Mouse (Mus musculus) midbrain, embryonic 11.5 days (tissue): ENCODE data around the gene Brpf1. TPM values are rescaled to one million over a fixed set of nuclear protein-coding genes. Genes with fewer than 3 reads are reported as not detected.
A peak's percentile ranks its signal among the peaks of the same experiment; 100 is the strongest.

Source experiments
- ATAC-seq: fragments of 200-750 bp; cut with Nextera tagmentation; 2 replicates; pipeline ENCODE4 v1.8.0; 2017; ENCODE audit warnings: moderate TSS enrichment, moderate library complexity; ENCODE audit not compliant: low FRiP score
- DNase-seq: peaks from one replicate; pipeline ENCODE4 v3.0.0; 2015; ENCODE audit warnings: low spot score; ENCODE audit errors: missing footprints
- H3K27ac ChIP-seq: fragments of 300-500 bp; sonication (generic); 2 replicates; pipeline ENCODE4 v1.5.1; 2014; ENCODE audit warnings: low read depth, low read length
- H3K27me3 ChIP-seq: fragments of 300-500 bp; sonication (generic); 2 replicates; pipeline ENCODE4 v1.6.1; 2014; ENCODE audit warnings: mild to moderate bottlenecking, low read length, moderate library complexity, mixed read lengths; ENCODE audit not compliant: control insufficient read depth, insufficient read depth
- H3K36me3 ChIP-seq: fragments of 300-500 bp; sonication (generic); 2 replicates; pipeline ENCODE4 v1.6.1; 2014; ENCODE audit warnings: mild to moderate bottlenecking, low read length, moderate library complexity, mixed read lengths; ENCODE audit not compliant: control insufficient read depth, insufficient read depth
- H3K4me1 ChIP-seq: fragments of 300-500 bp; sonication (generic); 2 replicates; pipeline ENCODE4 v1.6.1; 2014; ENCODE audit warnings: low read length; ENCODE audit not compliant: control insufficient read depth, insufficient read depth
- H3K4me2 ChIP-seq: fragments of 300-500 bp; sonication (generic); 2 replicates; pipeline ENCODE4 v1.6.1; 2014; ENCODE audit warnings: mild to moderate bottlenecking, moderate library complexity
- H3K4me3 ChIP-seq: fragments of 300-500 bp; sonication (generic); 2 replicates; pipeline ENCODE4 v1.5.1; 2014; ENCODE audit warnings: low read depth, low read length
- H3K9ac ChIP-seq: fragments of 300-500 bp; sonication (generic); 2 replicates; pipeline ENCODE4 v1.6.1; 2014; ENCODE audit warnings: low read length
- H3K9me3 ChIP-seq: fragments of 300-500 bp; sonication (generic); 2 replicates; pipeline ENCODE4 v1.6.1; 2016; ENCODE audit warnings: low read length; ENCODE audit not compliant: control insufficient read depth
- WGBS: fragments of 180-500 bp; shearing (Covaris S2); extraction: QIAGEN DNeasy Blood & Tissue Kit; methylation state at CpG from one replicate; pipeline ENCODE4 v1.1.7; 2014; 5-methylcytosine and 5-hydroxymethylcytosine counted together
- polyA plus RNA-seq: library from polyadenylated mRNA; unstranded; fragments of >200 nt; fragmentation: Nextera tagmentation; extraction: Ambion mirVana; gene quantifications from 2 replicates; pipeline ENCODE4 v1.2.1, GENCODE M21; 2014

Gene Brpf1
- polyA plus RNA-seq, 1 experiment from 2014 or later, result 22.8 TPM

DNA sequence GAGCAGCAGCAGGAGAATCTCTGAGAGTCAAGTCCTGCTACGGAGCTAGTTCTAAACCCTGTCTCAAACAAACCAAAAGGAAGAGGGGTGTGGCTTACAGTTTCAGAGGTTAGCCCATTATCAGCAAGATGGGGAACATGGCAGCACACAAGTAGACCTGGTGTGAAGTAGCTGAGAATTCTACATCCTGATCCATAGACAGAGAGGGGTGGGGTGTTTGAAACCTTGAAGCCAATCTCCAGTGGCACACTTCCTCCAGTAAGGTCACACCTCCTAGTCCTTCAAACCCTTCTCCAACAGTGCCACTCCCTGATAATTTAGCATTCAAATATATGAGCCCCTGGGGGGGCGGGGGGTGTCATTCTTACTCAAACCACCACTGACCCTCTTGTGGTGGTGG, 10.9 kb upstream of the Brpf1 start:
- no peak for ATAC-seq
- WGBS, result 87% methylated on average over 2 of the region's 2 CpGs
- no peaks in the 10 kb centered on the region for H3K27me3 ChIP-seq

DNA sequence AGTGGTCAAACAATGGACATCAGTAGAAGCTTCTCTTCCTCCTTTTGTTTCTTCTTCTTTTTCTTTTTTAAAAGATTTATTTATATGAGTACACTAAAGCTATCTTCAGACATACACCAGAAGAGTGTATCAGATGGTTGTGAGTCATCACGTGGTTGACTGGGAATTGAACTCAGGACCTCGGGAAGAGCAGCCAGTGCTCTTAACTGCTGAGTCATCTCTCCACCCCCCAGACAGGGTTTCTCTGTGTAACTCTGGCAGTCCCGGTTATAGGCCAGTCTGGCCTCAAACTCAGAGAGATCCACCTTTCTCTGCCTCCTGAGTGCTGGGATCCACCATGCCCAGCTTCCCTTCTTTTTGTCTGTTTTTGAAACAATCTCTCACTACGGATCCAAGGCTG, 10.3 kb upstream of the Brpf1 start:
- Histone ChIP-seq H3K9ac (no peak overlapping the region), H3K9me3 (no peaks in the 10 kb centered on the region), H3K4me3 (no peak overlapping the region), H3K4me1 (no peaks in the 10 kb centered on the region), H3K27me3 (no peaks in the 10 kb centered on the region), H3K4me2 (no peak overlapping the region), H3K36me3 (no peaks in the 10 kb centered on the region), H3K27ac (no peak overlapping the region)
- no peak for ATAC-seq
- no peak for DNase-seq
- WGBS, result 78% methylated on average over 4 of the region's 4 CpGs

More for the DNA sequence above, 10.9 kb upstream of the Brpf1 start:
- no peak for DNase-seq
- Histone ChIP-seq H3K4me1 (no peaks in the 10 kb centered on the region), H3K27ac (no peak overlapping the region), H3K9ac (no peak overlapping the region), H3K9me3 (no peaks in the 10 kb centered on the region), H3K4me2 (no peak overlapping the region), H3K36me3 (no peaks in the 10 kb centered on the region), H3K4me3 (no peak overlapping the region)

DNA sequence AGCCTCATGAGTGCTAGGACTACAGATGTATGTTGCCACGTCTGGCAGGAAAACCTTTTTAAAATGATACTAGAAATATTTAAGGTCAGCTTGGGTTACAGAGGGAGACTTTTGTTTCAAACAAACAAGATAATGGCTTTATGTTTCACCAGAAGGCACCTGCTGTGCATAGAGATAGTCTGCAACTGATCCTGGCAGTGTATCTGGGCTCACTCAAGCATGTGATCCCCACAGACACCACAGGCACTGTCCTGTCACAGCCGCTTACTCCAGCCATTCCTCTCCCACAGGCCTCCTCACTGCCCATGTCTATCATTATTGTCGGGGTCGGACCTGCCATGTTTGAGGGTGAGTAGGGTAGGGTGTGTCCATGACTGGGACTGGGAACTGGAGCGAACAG, 5.6 kb upstream of the Brpf1 start:
- no peak overlapping the region for H3K4me2 ChIP-seq
- H3K27me3 ChIP-seq, result no peaks in the 10 kb centered on the region
- WGBS, result 80% methylated on average over 5 of the region's 5 CpGs
- H3K4me3 ChIP-seq, result no peak overlapping the region
- DNase-seq (no peak), ATAC-seq (no peak)
- no peaks in the 10 kb centered on the region for H3K9me3 ChIP-seq
- no peak overlapping the region for H3K27ac ChIP-seq
- H3K36me3 ChIP-seq, result no peaks in the 10 kb centered on the region
- no peak overlapping the region for H3K9ac ChIP-seq
- H3K4me1 ChIP-seq, result peaks cover 4% of the 10 kb centered on the region

DNA sequence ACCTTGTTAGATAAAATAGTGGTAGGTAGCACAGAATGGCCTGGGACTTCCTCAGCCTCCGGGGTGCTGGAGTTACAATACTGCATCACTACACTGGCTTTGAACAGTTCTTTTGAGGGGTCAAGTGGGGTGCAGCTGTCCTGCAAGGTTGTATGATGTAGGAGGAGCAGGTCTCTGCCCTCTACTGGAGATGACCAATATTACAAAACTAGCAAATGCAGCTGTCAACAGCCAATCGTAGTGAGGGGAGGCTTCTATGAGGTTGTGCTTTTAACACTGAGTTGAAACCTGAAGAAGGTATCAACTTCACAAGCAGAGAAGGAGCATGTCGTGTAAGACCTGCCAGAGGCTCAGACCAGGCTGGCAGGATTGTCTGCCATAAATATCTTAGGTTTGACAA, 4.7 kb upstream of the Brpf1 start:
- H3K9me3 ChIP-seq, result no peaks in the 10 kb centered on the region
- no peaks in the 10 kb centered on the region for H3K36me3 ChIP-seq
- H3K4me3 ChIP-seq, result no peak overlapping the region
- peaks cover 4% of the 10 kb centered on the region for H3K4me1 ChIP-seq
- H3K4me2 ChIP-seq, result no peak overlapping the region
- ATAC-seq (no peak), DNase-seq (no peak)
- 31% methylated on average over 3 of the region's 3 CpGs for WGBS
- no peak overlapping the region for H3K9ac ChIP-seq
- H3K27ac ChIP-seq, result no peak overlapping the region
- no peaks in the 10 kb centered on the region for H3K27me3 ChIP-seq

DNA sequence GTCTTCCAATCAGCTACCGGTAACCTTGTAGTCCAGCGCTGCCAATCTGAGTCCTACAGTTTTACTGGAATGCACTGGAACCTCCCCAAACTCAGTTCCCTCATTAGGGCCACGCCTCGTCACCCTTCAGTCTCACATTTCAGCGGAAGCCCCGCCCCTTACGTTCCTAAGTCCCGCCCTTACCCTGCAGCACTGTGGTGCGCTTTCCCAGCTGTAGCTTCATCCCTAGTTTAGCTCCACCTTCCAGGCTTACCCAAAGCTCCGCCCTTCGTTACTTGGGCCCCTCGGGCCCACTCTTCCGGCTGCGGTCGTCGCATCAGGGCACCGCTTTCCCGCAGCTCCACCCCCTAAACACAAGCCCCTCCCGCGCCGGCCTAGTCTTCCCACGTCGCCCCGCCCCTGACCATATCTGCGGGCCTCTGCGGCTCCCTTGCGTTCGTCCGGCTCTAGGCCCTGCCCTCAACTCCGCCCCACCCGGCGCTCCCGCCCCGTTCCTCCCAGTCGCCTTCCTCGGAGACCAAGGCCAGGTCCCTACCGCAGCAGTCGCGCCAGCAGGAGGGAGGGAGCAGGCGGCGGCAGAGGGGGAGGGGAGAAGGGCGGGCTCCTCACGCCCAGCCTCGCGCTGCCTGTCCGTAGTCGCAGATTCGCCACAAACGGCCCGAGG, 483 bp upstream of the Brpf1 start:
- H3K9me3 ChIP-seq, result no peaks in the 10 kb centered on the region
- WGBS, result 1% methylated on average over 48 of the region's 50 CpGs
- peaks cover 15% of the 10 kb centered on the region for H3K4me1 ChIP-seq
- no peaks in the 10 kb centered on the region for H3K27me3 ChIP-seq
- H3K4me3 ChIP-seq, result peak overlapping the region; percentile 97
- DNase-seq (peak; percentile 99), ATAC-seq (peak; percentile 98)
- peak overlapping the region; percentile 93 for H3K9ac ChIP-seq
- H3K36me3 ChIP-seq, result peaks cover 3% of the 10 kb centered on the region; the same call in 1 of the 2 replicates
- H3K4me2 ChIP-seq, result peak overlapping the region; percentile 98
- H3K27ac ChIP-seq, result peak overlapping the region; percentile 96

DNA sequence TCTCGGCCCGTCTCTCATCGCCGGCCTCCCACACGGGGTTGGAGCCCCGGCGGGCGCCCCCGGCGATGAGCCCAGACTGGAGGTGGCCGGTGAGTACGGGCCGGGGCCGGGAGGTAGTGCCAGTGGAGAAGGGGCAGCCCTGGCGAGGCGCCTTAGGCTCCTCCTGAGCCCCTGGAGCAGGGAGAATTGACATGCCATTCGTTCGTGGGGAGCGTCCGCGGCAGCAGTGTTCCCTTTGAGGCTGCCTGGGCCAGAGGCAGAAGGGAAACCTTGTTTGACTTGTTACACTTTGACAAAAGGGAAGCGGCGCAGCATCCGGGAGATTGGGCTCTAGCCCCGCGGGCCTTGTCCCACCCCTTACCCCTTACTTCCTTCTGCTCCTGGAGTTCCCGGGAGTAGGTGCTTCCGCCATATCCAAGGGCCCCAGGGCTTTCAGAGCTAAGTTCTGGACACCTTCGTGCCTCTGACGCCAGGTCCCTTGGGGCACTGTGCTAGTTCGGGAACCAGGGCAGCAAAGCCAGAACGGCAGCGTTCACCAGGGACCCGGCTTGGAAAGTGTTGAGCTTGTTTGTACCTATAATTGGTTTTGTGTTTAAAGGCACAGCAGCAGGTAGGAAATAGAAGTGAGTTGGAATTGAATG, 664 bp downstream of the Brpf1 start:
- peak overlapping the region; percentile 93 for H3K9ac ChIP-seq
- ATAC-seq (peak; percentile 0; the same call in 1 of the 2 replicates), DNase-seq (peak; percentile 94)
- peak overlapping the region; percentile 97 for H3K4me3 ChIP-seq
- no peaks in the 10 kb centered on the region for H3K27me3 ChIP-seq
- peaks cover 3% of the 10 kb centered on the region; the same call in 1 of the 2 replicates for H3K36me3 ChIP-seq
- peak overlapping the region; percentile 98 for H3K4me2 ChIP-seq
- peaks cover 15% of the 10 kb centered on the region for H3K4me1 ChIP-seq
- no peaks in the 10 kb centered on the region for H3K9me3 ChIP-seq
- WGBS, result under 1% methylated on average over 34 of the region's 34 CpGs
- peak overlapping the region; percentile 96 for H3K27ac ChIP-seq

DNA sequence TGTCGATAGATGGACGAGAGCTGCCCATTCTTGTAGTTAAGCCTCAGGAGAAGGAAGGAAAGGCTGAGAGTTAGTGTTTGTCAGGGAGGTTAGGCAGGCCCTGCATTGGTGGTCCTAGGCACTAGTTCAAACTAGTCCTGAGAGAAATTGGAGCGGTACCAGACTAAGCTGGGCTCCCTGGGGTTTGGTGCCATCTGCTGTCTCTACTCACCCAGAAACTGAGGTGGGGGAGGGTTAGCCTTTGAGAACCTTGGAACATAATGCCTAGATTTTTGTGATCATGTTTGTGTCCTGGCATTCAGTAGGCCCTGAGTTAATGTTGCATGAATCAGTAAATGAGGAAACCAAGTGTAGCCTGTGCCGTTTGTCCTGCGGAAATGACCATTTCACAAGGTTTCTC, 1.2 kb downstream of the Brpf1 start:
- H3K4me1 ChIP-seq, result peaks cover 15% of the 10 kb centered on the region
- no peaks in the 10 kb centered on the region for H3K9me3 ChIP-seq
- H3K27ac ChIP-seq, result no peak overlapping the region
- peaks cover 3% of the 10 kb centered on the region; the same call in 1 of the 2 replicates for H3K36me3 ChIP-seq
- DNase-seq (no peak), ATAC-seq (no peak)
- no peaks in the 10 kb centered on the region for H3K27me3 ChIP-seq
- H3K4me2 ChIP-seq, result peak overlapping the region; percentile 98
- WGBS, result 40% methylated on average over 5 of the region's 5 CpGs
- H3K9ac ChIP-seq, result peak overlapping the region; percentile 93
- H3K4me3 ChIP-seq, result peak overlapping the region; percentile 97

DNA sequence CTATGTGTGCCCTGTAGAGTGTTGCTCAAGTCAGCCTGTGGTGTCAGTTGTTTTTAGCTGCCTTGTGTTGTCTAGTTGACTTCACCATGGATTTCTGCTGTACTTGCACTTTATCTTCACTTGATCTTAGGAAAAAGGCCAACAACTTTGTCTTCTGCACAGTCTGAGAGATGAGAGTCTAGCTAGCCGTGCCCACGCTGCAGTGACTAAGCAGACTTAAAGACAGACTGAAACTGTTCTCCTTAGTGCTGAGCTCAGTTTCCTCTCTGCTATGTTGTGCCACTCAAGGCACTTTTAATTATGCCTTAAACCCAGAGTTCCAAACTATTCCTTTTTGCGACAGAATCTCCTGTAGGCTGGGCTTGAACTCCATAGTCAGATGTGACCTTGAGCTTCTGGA, 9.0 kb downstream of the Brpf1 start:
- H3K4me3 ChIP-seq, result no peak overlapping the region
- DNase-seq, result no peak
- WGBS, result 95% methylated on average over 3 of the region's 3 CpGs
- no peaks in the 10 kb centered on the region for H3K9me3 ChIP-seq
- H3K9ac ChIP-seq, result no peak overlapping the region
- peaks cover 58% of the 10 kb centered on the region for H3K36me3 ChIP-seq
- no peak overlapping the region for H3K27ac ChIP-seq
- H3K4me2 ChIP-seq, result no peak overlapping the region
- H3K4me1 ChIP-seq, result no peaks in the 10 kb centered on the region
- H3K27me3 ChIP-seq, result no peaks in the 10 kb centered on the region
- ATAC-seq, result no peak

DNA sequence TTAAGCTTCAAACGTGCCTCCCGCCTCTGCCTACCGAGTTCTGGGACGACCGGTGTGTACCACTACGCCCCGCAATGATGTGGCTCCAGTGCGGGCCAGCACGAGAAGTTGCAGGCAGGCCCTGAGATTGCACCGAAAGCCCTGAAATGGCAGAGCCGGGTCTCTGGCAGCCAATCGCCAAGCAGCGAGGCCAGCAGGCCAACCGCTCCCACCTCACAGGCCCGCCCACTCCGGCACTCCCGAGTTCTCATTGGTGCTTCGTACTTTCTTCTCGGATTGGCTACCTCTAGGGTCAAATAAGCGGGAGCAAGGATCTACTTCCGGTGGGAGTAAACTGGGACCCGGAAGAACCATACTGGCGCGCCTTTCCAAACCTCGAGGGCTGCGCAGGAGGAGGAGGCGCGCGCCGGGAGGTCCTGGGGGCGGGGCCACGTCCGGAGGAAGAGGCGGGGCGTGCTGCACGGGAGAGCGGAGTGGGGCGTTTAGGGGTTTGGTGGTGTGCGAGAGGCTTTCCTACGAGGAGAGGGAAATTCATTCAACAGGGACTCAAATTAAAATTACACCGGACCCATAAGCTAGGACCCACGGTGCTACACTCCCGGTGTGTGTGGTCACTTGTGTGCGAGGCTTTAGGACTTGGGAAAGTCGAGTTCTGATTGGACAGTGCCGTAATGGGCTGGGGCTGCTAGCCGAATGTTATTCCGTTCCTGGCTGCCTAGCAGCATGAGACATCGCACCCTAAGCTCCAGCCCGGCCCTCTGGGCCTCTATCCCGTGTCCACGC, 19.8 kb downstream of the Brpf1 start, which contains the start of gene Ogg1:
TSS of gene Ogg1 (plus strand) at position 440 of the 783 bp plus-strand sequence.
- H3K36me3 ChIP-seq, result peaks cover 21% of the 10 kb centered on the region
- peak within 1 kb of the TSS; percentile 84 for H3K9ac ChIP-seq
- H3K4me1 ChIP-seq, result peaks cover 7% of the 10 kb centered on the region; the same call in 1 of the 2 replicates
- WGBS, result under 1% methylated on average over 52 of the region's 52 CpGs
- H3K27me3 ChIP-seq, result no peaks in the 10 kb centered on the region
- peak; percentile 99 for ATAC-seq
- peak; percentile 100 for DNase-seq
- peak within 1 kb of the TSS; percentile 88 for H3K4me2 ChIP-seq
- H3K4me3 ChIP-seq, result peak within 1 kb of the TSS; percentile 52
- peak within 1 kb of the TSS; percentile 87 for H3K27ac ChIP-seq
- no peaks in the 10 kb centered on the region for H3K9me3 ChIP-seq
